Mouse (Mus musculus): Measurements from ENCODE around the gene Sart3. TPM values are rescaled to one million over a fixed set of nuclear protein-coding genes. Genes with fewer than 3 reads are reported as not detected.

Gene Sart3
- polyA plus RNA-seq, 1 experiment from 2014 or later = 44.4 TPM

- no peak overlapping the region for H3K4me2 ChIP-seq
- ATAC-seq (ENCODE audit: insufficient number of reproducible peaks, low FRiP score) = no peak
- no peak overlapping the region for H3K9ac ChIP-seq
- peaks cover 21% of the 10 kb centered on the region for H3K27me3 ChIP-seq (replicated peaks)
- 82% methylated on average over 10 of the region's 10 CpGs for WGBS
- no peaks in the 10 kb centered on the region for H3K9me3 ChIP-seq (replicated peaks)
- no peak overlapping the region for H3K27ac ChIP-seq (ENCODE audit: poor library complexity, severe bottlenecking)
- H3K36me3 ChIP-seq = no peaks in the 10 kb centered on the region
- H3K4me1 ChIP-seq (replicated peaks) = no peaks in the 10 kb centered on the region
- H3K4me3 ChIP-seq = no peak overlapping the region
Measured at GRCm38 (mm10) chr5:113722224-113723013, 49.9 kb downstream of the Sart3 start.

DNA sequence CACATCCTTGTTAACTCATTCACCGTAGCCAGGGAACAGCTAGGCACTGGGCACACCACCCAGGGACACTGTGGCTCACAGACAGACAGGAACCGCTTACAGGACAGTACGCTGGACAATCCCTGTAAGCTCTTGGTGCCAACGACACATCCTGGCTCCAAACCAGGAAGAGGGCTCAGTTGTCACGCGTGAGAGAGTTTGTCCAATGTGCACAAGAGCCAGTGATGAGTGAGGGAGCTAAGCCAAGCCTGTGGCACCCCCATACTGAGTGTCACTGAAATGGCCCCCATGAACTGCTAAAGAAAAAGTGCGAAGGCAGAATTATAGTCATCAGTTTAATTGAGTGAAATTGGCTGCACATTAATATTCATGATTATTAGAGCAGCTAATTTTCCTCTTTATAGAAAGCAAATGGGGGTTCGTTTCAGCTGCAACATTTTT, 53.1 kb downstream of the Sart3 start:
- no peak for ATAC-seq (ENCODE audit: insufficient number of reproducible peaks, low FRiP score)
- Histone ChIP-seq H3K4me3 (no peak overlapping the region), H3K36me3 (no peaks in the 10 kb centered on the region), H3K9me3 (replicated peaks) (no peaks in the 10 kb centered on the region), H3K9ac (no peak overlapping the region), H3K27ac (ENCODE audit: poor library complexity, severe bottlenecking) (no peak overlapping the region), H3K4me2 (no peak overlapping the region), H3K27me3 (replicated peaks) (peaks cover 18% of the 10 kb centered on the region; the same call in 1 of the 2 replicates), H3K4me1 (replicated peaks) (no peaks in the 10 kb centered on the region)
- WGBS = 76% methylated on average over 8 of the region's 8 CpGs

GRCm38 (mm10) chr5:113716581-113717388, 55.5 kb downstream of the Sart3 start:
- H3K4me2 ChIP-seq = no peak overlapping the region
- H3K9ac ChIP-seq = no peak overlapping the region
- no peak for ATAC-seq (ENCODE audit: insufficient number of reproducible peaks, low FRiP score)
- no peaks in the 10 kb centered on the region for H3K4me1 ChIP-seq (replicated peaks)
- H3K36me3 ChIP-seq = no peaks in the 10 kb centered on the region
- H3K9me3 ChIP-seq (replicated peaks) = no peaks in the 10 kb centered on the region
- H3K4me3 ChIP-seq = no peak overlapping the region
- 5% methylated on average over 12 of the region's 12 CpGs for WGBS
- 0 out of 2 replicates have a peak, but pooled peaks cover 9% of the 10 kb centered on the region for H3K27me3 ChIP-seq (replicated peaks)
- H3K27ac ChIP-seq (ENCODE audit: poor library complexity, severe bottlenecking) = no peak overlapping the region

GRCm38 (mm10) chr5:113712861-113713260, 59.4 kb downstream of the Sart3 start:
- H3K4me2 ChIP-seq = no peak overlapping the region
- no peak overlapping the region for H3K9ac ChIP-seq
- 60% methylated on average over 2 of the region's 2 CpGs for WGBS
- no peaks in the 10 kb centered on the region for H3K4me1 ChIP-seq (replicated peaks)
- 0 out of 2 replicates have a peak, but pooled peaks cover 5% of the 10 kb centered on the region for H3K27me3 ChIP-seq (replicated peaks)
- no peak for ATAC-seq (ENCODE audit: insufficient number of reproducible peaks, low FRiP score)
- peaks cover 6% of the 10 kb centered on the region; the same call in 1 of the 2 replicates for H3K9me3 ChIP-seq (replicated peaks)
- no peak overlapping the region for H3K4me3 ChIP-seq
- H3K36me3 ChIP-seq = no peaks in the 10 kb centered on the region
- H3K27ac ChIP-seq (ENCODE audit: poor library complexity, severe bottlenecking) = no peak overlapping the region

GRCm38 (mm10) chr5:113703803-113704585, 68.3 kb downstream of the Sart3 start:
- no peak overlapping the region for H3K4me3 ChIP-seq
- H3K27me3 ChIP-seq (replicated peaks) = peaks cover 31% of the 10 kb centered on the region; the same call in 1 of the 2 replicates
- no peaks in the 10 kb centered on the region for H3K4me1 ChIP-seq (replicated peaks)
- 58% methylated on average over 21 of the region's 21 CpGs for WGBS
- H3K27ac ChIP-seq (ENCODE audit: poor library complexity, severe bottlenecking) = no peak overlapping the region
- no peaks in the 10 kb centered on the region for H3K36me3 ChIP-seq
- H3K9me3 ChIP-seq (replicated peaks) = no peaks in the 10 kb centered on the region
- ATAC-seq (ENCODE audit: insufficient number of reproducible peaks, low FRiP score) = no peak
- H3K9ac ChIP-seq = no peak overlapping the region
- no peak overlapping the region for H3K4me2 ChIP-seq

DNA sequence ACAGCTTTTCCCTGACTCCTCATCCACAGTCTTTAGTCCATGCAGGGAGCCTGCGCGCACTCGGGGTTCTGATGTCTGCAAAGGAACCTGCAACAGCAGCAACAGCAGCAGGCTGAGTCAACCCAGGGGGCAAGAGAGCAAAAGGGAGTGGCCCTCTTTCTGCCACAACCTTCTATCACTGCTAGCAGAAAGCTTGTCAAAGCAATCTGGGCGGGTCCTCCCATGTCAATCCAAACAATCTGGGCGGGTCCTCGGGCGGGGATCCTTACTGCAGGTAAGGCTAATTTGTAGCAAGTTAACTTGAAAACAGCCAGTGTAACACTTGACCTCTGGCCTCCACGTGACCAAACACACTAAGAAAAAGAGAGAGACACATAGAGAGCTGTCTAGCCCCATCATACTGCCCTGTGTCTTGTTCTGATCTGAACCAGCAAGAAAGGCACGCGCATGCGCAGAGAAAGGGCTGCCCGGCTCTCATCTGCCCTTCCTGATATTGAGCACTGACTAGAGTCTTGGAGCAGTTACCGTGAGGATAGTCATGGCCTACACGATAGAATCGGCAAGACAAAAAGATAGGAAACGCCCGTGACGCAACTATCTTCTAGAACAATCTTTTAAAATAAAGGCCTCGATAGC, 71.8 kb downstream of the Sart3 start:
- Histone ChIP-seq H3K4me2 (no peak overlapping the region), H3K27ac (ENCODE audit: poor library complexity, severe bottlenecking) (no peak overlapping the region), H3K9ac (no peak overlapping the region), H3K4me1 (replicated peaks) (no peaks in the 10 kb centered on the region), H3K4me3 (no peak overlapping the region), H3K36me3 (no peaks in the 10 kb centered on the region), H3K27me3 (replicated peaks) (peaks cover 28% of the 10 kb centered on the region), H3K9me3 (replicated peaks) (no peaks in the 10 kb centered on the region)
- no peak for ATAC-seq (ENCODE audit: insufficient number of reproducible peaks, low FRiP score)
- 68% methylated on average over 19 of the region's 19 CpGs for WGBS

- Histone ChIP-seq H3K4me2 (no peak overlapping the region), H3K36me3 (no peaks in the 10 kb centered on the region), H3K27me3 (replicated peaks) (peaks cover 16% of the 10 kb centered on the region; the same call in 1 of the 2 replicates), H3K9me3 (replicated peaks) (peaks cover 15% of the 10 kb centered on the region; the same call in 1 of the 2 replicates), H3K4me1 (replicated peaks) (no peaks in the 10 kb centered on the region), H3K4me3 (no peak overlapping the region), H3K27ac (ENCODE audit: poor library complexity, severe bottlenecking) (no peak overlapping the region), H3K9ac (no peak overlapping the region)
- no peak for ATAC-seq (ENCODE audit: insufficient number of reproducible peaks, low FRiP score)
- 57% methylated on average over 5 of the region's 5 CpGs for WGBS
Measured at GRCm38 (mm10) chr5:113694415-113694814, 77.9 kb downstream of the Sart3 start.

GRCm38 (mm10) chr5:113694000-113694399, 78.3 kb downstream of the Sart3 start:
- H3K9ac ChIP-seq = no peak overlapping the region

GRCm38 (mm10) chr5:113693196-113693755, 79.0 kb downstream of the Sart3 start:
- Histone ChIP-seq H3K27ac (ENCODE audit: poor library complexity, severe bottlenecking) (no peak overlapping the region), H3K4me3 (no peak overlapping the region), H3K4me1 (replicated peaks) (no peaks in the 10 kb centered on the region), H3K36me3 (no peaks in the 10 kb centered on the region), H3K9ac (no peak overlapping the region), H3K27me3 (replicated peaks) (peaks cover 16% of the 10 kb centered on the region; the same call in 1 of the 2 replicates), H3K9me3 (replicated peaks) (peaks cover 15% of the 10 kb centered on the region; the same call in 1 of the 2 replicates), H3K4me2 (no peak overlapping the region)
- no peak for ATAC-seq (ENCODE audit: insufficient number of reproducible peaks, low FRiP score)
- WGBS = 81% methylated on average over 8 of the region's 8 CpGs

More at GRCm38 (mm10) chr5:113694000-113694399, 78.3 kb downstream of the Sart3 start:
- peaks cover 16% of the 10 kb centered on the region; the same call in 1 of the 2 replicates for H3K27me3 ChIP-seq (replicated peaks)
- ATAC-seq (ENCODE audit: insufficient number of reproducible peaks, low FRiP score) = no peak
- no peaks in the 10 kb centered on the region for H3K36me3 ChIP-seq
- H3K4me1 ChIP-seq (replicated peaks) = no peaks in the 10 kb centered on the region
- WGBS = 54% methylated on average over 4 of the region's 4 CpGs
- H3K27ac ChIP-seq (ENCODE audit: poor library complexity, severe bottlenecking) = no peak overlapping the region
- H3K4me3 ChIP-seq = no peak overlapping the region
- H3K4me2 ChIP-seq = no peak overlapping the region
- H3K9me3 ChIP-seq (replicated peaks) = peaks cover 15% of the 10 kb centered on the region; the same call in 1 of the 2 replicates

Data from heart, embryonic 12.5 days (tissue).